Mouse (Mus musculus) inflammation-experienced regulatory T-cells, adult 6 months (primary cell): ENCODE measurements around the gene Angptl6. TPM values are rescaled to one million over a fixed set of nuclear protein-coding genes. Genes with fewer than 3 reads are reported as not detected.

ENCODE experiments used
- ATAC-seq: one replicate; pipeline ENCODE4 v1.8.0; 2017
- polyA plus RNA-seq, 3 experiments: library from polyadenylated mRNA; unstranded; fragments of 100-300 nt; shearing (Covaris generic); gene quantifications; one replicate each; pipeline ENCODE4 v1.2.1; 2017

The Angptl6 gene
- polyA plus RNA-seq, 3 experiments from 2014 or later: 0.27 to 1.9 (median 0.63) TPM

DNA sequence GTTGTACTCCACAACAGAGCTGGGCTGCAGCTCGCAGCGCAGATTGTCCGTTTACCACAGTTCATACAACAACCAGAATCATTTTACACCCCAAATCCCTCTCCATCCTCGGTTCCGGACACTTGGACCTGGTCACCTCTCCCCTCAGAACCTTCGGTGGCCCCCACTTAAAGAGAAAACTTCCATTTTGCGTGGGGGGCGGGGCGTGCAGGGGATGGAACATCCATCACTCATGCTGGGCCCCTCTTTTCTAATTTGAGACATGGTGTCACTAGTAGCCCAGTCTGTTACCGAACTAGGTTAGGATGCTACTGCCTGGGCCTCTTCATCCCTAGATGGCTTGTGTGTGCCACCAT is 839 bp downstream of the Angptl6 start:
- ATAC-seq: peak; percentile 1

GRCm38 (mm10) chr9:20878041-20878709 is 1.4 kb downstream of the Angptl6 start:
- ATAC-seq: peak; percentile 90

DNA sequence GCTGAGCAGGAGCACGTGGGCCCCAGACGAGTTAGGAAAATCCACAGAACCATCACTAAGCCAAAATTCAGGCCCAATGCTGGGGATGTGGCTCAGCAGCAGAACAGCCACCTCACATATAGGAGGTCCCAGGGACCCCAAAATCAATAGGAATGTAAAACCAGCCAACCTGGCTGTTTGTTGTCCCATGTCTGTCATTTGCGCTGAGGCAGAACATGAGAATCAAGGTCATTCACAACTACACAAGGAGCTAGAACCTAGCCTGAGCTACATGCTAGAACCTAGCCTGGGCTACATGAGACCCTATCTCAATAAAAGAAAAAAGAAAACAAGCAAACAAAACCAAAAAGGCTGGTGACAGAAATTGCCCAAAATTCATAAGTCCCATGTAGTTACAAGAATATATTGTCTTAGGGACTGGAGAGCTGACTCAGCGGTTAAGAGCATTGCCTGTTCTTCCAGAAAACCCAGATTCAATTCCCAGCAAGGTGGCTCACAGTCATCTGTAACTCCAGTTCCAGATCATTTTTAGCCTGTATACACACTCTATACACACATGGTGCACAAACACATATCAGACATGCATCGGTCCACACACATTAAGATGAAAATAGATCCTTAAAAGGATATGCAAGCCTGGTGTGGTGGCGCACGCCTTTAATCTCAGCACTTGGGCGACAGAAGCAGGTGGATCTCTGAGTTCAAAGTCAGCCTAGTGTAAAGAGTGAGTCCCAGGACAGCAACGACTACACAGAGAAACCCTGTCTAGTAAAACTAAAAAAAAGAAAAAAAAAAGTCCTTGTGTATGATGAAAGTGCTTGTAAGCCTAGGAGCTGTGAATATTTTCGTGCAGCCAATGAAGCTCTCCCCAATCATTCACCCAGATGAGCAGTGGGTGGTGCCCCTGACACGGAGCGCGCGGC is 2.1 kb downstream of the Angptl6 start:
- peak; percentile 68 for ATAC-seq

- no peak for ATAC-seq
These were observed 3.0 kb downstream of the Angptl6 start for GRCm38 (mm10) chr9:20876318-20877117.

GRCm38 (mm10) chr9:20875021-20875790 is 4.3 kb downstream of the Angptl6 start:
- ATAC-seq: no peak

DNA sequence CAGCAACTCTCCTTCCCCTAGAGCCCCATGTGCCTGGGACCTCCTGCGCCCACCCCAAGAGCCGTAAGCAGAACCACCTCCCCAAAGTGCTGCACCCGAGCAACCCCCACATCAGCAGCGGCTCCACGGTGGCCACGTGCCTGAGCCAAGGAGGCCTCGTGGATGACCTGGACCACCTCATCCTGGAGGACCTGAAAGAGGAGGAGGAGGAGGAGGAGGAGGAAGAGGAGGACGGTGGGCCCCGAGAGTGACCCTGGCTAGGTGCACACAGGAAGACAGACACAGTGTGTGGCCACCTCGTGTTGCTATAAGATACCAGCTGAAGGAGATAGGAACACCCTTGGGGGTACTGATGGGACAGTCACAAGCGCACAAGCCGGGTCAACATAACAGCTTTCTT is 6.0 kb downstream of the Angptl6 start:
- ATAC-seq: no peak

DNA sequence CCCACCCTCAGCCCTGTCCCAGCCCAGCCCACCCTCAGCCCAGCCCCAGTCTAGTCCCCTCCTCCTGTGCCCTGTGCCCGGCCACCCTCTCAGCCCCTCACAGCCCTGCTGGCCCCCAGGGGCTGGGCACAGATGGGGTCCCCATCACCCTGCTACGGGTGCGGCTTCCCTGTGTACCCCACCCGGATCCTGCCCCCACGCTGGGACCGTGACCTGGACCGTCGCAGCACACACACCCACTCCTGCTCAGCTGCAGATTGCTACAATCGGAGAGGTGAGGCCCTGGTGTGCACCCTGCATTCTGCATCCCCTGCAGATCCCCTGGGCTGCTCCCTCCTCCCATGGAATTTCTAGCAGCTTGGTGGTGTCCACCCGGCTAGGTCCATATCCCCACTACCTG is 6.5 kb downstream of the Angptl6 start:
- no peak for ATAC-seq

- ATAC-seq: no peak
These were observed 9.0 kb downstream of the Angptl6 start for GRCm38 (mm10) chr9:20870211-20871173.

- ATAC-seq: no peak
These were observed 10.3 kb downstream of the Angptl6 start for GRCm38 (mm10) chr9:20869246-20869645.

- peak; percentile 69 for ATAC-seq
These were observed 11.0 kb downstream of the Angptl6 start, which contains the start of gene A230050P20Rik for GRCm38 (mm10) chr9:20868448-20869001. Gene A230050P20Rik, plus strand, starts transcription at chr9:20868642.

GRCm38 (mm10) chr9:20866879-20867278 is 12.6 kb downstream of the Angptl6 start:
- ATAC-seq: no peak

GRCm38 (mm10) chr9:20862225-20862624 is 17.3 kb downstream of the Angptl6 start:
- no peak for ATAC-seq

DNA sequence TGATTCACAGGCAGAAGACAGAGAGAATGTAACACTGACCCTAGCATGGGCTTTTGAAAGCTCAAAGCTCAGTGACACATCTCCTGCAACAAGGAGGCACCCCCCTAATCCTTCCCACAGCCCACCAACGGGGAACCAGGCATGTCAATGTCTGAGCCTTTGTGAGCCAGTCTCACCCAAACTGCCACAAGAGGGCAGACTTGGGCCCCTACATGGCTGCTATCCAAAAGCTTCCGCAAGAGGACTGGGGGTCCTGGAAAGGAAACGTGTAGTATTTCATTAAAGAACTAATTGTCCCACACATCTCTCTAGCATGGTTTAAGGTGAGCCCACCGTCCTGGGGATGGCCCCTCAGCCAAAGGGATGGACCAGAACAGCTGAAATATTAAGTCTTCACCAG is 17.7 kb downstream of the Angptl6 start:
- ATAC-seq: peak; percentile 41

DNA sequence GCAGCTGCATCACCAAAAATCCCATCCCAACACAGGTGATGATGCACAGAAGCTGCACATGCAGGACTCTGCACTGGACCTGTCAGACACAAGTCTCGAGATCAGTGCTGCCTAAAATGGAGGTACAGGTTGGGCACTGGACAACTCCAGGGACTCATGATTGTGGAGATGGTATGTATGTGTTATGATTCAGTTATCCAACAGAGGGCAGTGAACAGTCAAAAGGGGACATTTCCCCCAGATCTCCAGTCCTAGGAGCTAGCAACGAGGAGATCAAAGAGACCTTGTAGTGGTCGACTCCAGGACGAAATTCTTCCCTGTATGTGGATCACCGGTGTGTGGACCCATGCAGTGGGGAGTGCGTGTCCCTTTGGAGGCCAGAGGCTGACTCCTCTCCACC is 19.6 kb downstream of the Angptl6 start:
- no peak for ATAC-seq

DNA sequence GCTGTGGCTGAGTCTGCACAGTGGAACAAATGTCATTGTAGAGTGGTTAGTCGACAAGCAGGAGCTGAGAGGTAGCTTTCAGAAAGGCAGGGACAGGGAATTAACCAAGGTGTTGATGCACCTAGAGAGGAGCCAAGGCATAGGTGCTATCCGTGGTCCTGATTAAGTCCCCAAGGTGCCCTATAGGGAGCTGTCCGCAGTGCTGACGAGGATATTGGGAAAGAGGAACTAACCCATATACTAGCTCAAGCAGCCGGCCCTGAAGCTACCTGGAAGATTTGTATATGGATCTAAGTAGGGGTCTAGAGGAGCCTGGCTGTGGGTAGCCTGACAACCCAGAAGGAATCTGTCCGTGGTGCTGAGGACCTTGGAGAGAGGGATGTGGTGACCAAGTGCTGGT is 22.4 kb downstream of the Angptl6 start:
- no peak for ATAC-seq

DNA sequence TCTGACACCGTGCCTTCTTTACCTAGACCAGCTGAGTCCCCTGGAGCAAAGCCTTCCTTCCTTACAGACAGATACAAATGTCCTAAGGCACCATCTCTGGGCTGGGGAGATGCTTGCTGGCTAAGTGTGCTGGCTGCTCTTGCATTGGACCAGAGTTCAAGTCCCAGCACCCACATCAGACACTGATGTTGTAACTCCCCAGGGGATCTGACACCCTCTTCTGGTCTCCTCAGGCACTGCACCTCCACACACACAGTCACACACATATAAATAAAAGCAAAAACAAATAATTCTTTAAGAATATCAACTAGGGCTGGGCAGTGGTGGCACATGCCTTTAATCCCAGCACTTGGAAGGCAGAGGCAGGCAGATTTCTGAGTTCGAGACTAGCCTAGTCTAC is 29.3 kb downstream of the Angptl6 start:
- no peak for ATAC-seq

- ATAC-seq: no peak
These were observed 36.9 kb downstream of the Angptl6 start for GRCm38 (mm10) chr9:20842670-20843069.

GRCm38 (mm10) chr9:20842211-20842610 is 37.3 kb downstream of the Angptl6 start:
- ATAC-seq: no peak

DNA sequence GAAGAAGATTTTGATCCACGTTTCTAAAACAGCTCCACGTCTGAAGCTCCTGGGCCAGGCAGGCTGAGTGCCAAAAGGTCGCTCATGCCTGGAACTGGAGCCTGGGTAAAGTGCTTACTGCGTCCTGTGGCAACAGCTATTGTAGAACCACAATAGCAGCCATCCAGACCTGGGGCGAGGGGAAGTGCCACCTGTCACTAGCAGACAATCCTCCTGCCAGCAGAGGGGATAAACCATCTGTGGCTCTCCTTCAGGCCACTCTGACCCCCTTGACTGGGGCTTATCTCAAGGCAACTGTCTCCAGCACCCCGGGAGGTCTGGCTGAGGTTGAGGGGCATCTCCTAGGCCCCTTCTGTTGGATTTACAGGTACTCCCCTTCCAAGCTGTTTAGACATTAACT is 40.6 kb downstream of the Angptl6 start:
- no peak for ATAC-seq

DNA sequence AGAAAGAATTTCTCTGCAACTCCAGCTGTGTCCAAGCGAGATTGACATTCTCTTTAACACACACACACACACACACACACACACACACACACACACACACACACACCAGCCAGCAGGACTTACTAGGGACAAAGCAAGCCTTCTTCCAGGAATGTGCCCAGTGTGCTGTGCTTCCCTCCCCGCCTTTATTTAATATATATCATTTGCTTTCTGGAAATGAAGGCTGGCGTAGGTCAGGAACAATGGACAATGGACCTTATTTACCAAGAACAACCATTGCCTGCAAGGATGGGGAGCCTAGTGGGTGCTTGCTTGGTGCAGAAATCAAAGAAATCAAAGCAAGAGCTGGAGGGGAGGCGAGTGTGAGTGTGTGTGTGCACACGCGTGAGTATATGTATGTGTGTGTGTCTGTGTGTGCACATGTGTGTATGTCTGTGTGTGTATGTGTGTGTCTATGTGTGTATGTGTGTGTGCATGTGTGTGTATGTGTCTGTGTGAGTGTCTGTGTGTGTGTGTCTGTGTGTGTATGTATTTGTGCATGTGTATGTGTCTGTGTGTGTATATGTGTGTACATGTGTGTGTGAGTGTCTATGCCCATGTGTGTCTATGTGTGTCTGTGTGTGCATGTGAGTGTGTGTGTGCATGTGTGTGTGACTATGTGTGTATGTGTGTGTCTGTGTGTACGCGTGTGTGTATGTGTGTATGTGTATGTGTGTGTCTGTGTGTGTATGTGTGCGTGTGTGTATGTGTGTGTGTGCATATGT is 42.2 kb downstream of the Angptl6 start:
- ATAC-seq: no peak
